Mouse (Mus musculus): Measurements from ENCODE around the gene Kdm2a. TPM values are rescaled to one million over a fixed set of nuclear protein-coding genes. Genes with fewer than 3 reads are reported as not detected.
"Not testable (repeated sequence)": the region's sequence is repeated elsewhere in the genome, so short reads cannot be mapped to it uniquely, and the experiment has no call there.

Gene Kdm2a
- total RNA-seq, 2 experiments from 2014 or later, result 66.6 to 82.6 TPM

- DNase-seq (ENCODE audit: low spot score in 2 of 2), result no peak
- intact Hi-C loops (cut with DNase I), result no loop called here
Observed at GRCm38 (mm10) chr19:4419711-4420110, 21.6 kb upstream of the Kdm2a start.

- DNase-seq (ENCODE audit: low spot score in 2 of 2), result no peak
- intact Hi-C loops (cut with DNase I), result no loop called here
Observed at GRCm38 (mm10) chr19:4417713-4418112, 19.6 kb upstream of the Kdm2a start.

GRCm38 (mm10) chr19:4417183-4417582 lies 19.1 kb upstream of the Kdm2a start:
- peak in 1 of 2 experiments; percentile 36 for DNase-seq (ENCODE audit: low spot score in 2 of 2)
- intact Hi-C loops (cut with DNase I), result no loop called here

- intact Hi-C loops (cut with DNase I), result no loop called here
- no peak for DNase-seq (ENCODE audit: low spot score in 2 of 2)
Observed at GRCm38 (mm10) chr19:4414631-4415030, 16.5 kb upstream of the Kdm2a start.

GRCm38 (mm10) chr19:4409062-4409461 lies 11.0 kb upstream of the Kdm2a start:
- intact Hi-C loops (cut with DNase I), result no loop called here
- no peak for DNase-seq (ENCODE audit: low spot score in 2 of 2)

GRCm38 (mm10) chr19:4404840-4405239 lies 6.8 kb upstream of the Kdm2a start:
- DNase-seq (ENCODE audit: low spot score in 2 of 2), result no peak
- intact Hi-C loops (cut with DNase I), result no loop called here

GRCm38 (mm10) chr19:4398959-4399358 lies 874 bp upstream of the Kdm2a start:
- no peak for DNase-seq (ENCODE audit: low spot score in 2 of 2)
- intact Hi-C loops (cut with DNase I), result loop anchor here (5.0 kb wide), 1 partner anchor 67 kb away; no protein-coding TSS in a partner anchor

- no peak for DNase-seq (ENCODE audit: low spot score in 2 of 2)
- intact Hi-C loops (cut with DNase I), result loop anchor here (5.0 kb wide), 1 partner anchor 66 kb away; no protein-coding TSS in a partner anchor
Observed at GRCm38 (mm10) chr19:4398630-4398948, 504 bp upstream of the Kdm2a start.

- DNase-seq (ENCODE audit: low spot score in 2 of 2), result peak; percentile 92 to 93
- intact Hi-C loops (cut with DNase I), result loop anchor here (2.0 to 5.0 kb wide), 2 partner anchors 65 to 80 kb away; partner anchors contain the start of gene Syt12
Observed at GRCm38 (mm10) chr19:4396998-4397797, 887 bp downstream of the Kdm2a start.

- intact Hi-C loops (cut with DNase I), result loop anchor here (2.0 to 5.0 kb wide), 2 partner anchors 64 to 80 kb away; partner anchors contain the start of gene Syt12
- DNase-seq (ENCODE audit: low spot score in 2 of 2), result peak; percentile 8 to 24
Observed at GRCm38 (mm10) chr19:4396081-4396997, 1.7 kb downstream of the Kdm2a start.

GRCm38 (mm10) chr19:4387276-4387675 lies 10.8 kb downstream of the Kdm2a start:
- no peak for DNase-seq (ENCODE audit: low spot score in 2 of 2)
- intact Hi-C loops (cut with DNase I), result no loop called here

- intact Hi-C loops (cut with DNase I), result no loop called here
Observed at GRCm38 (mm10) chr19:4385026-4385425, 13.1 kb downstream of the Kdm2a start.

GRCm38 (mm10) chr19:4384322-4384721 lies 13.8 kb downstream of the Kdm2a start:
- no peak for DNase-seq (ENCODE audit: low spot score in 2 of 2)

More at GRCm38 (mm10) chr19:4385026-4385425, 13.1 kb downstream of the Kdm2a start:
- no peak for DNase-seq (ENCODE audit: low spot score in 2 of 2)

GRCm38 (mm10) chr19:4383306-4383705 lies 14.8 kb downstream of the Kdm2a start:
- intact Hi-C loops (cut with DNase I), result no loop called here
- DNase-seq (ENCODE audit: low spot score in 2 of 2), result no peak

More at GRCm38 (mm10) chr19:4384322-4384721, 13.8 kb downstream of the Kdm2a start:
- intact Hi-C loops (cut with DNase I), result no loop called here

GRCm38 (mm10) chr19:4382303-4382702 lies 15.8 kb downstream of the Kdm2a start:
- intact Hi-C loops (cut with DNase I); DNase-seq (ENCODE audit: low spot score in 2 of 2): not testable (repeated sequence)

GRCm38 (mm10) chr19:4370656-4371055 lies 27.4 kb downstream of the Kdm2a start:
- DNase-seq (ENCODE audit: low spot score in 2 of 2), result no peak
- intact Hi-C loops (cut with DNase I), result no loop called here

GRCm38 (mm10) chr19:4370254-4370653 lies 27.8 kb downstream of the Kdm2a start:
- intact Hi-C loops (cut with DNase I), result no loop called here

GRCm38 (mm10) chr19:4349455-4349854 lies 48.6 kb downstream of the Kdm2a start:
- no peak for DNase-seq (ENCODE audit: low spot score in 2 of 2)
- intact Hi-C loops (cut with DNase I), result no loop called here

More at GRCm38 (mm10) chr19:4370254-4370653, 27.8 kb downstream of the Kdm2a start:
- DNase-seq (ENCODE audit: low spot score in 2 of 2), result no peak

- intact Hi-C loops (cut with DNase I), result no loop called here
- no peak for DNase-seq (ENCODE audit: low spot score in 2 of 2)
Observed at GRCm38 (mm10) chr19:4346479-4346878, 51.6 kb downstream of the Kdm2a start.

GRCm38 (mm10) chr19:4338162-4338561 lies 59.9 kb downstream of the Kdm2a start:
- intact Hi-C loops (cut with DNase I), result no loop called here
- no peak for DNase-seq (ENCODE audit: low spot score in 2 of 2)

All from left cerebral cortex, postnatal 36 days (tissue).